Mouse (Mus musculus): ENCODE measurements at regions not wholly inside any gene's neighbourhood (a gene's known extent, or its start where the extent isn't known, plus 50 kb on each side); places are given as distances from the start of the nearest gene placed in this dataset.

DNA sequence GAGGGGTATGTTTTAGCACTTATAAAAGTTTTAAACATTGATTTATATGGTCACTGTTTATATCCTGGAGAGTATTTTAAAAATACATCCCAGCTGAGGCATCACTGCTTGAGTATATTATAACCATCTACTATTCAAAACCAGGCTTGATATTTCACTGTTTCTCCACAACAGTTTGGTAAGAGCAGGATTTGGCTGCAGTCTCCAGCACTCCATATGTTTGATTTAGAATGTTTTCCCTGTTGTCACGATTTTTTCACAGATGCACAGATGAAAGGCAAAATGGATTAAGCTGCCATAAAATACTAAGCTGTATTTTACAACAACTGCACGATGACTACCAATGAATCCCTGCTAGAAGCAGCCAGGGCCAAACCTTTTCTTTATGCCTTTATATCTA, 166.6 kb downstream of the Cox7b2 start:
- peak; percentile 43 to 56 for DNase-seq (ENCODE audit: low spot score in 2 of 2)

DNA sequence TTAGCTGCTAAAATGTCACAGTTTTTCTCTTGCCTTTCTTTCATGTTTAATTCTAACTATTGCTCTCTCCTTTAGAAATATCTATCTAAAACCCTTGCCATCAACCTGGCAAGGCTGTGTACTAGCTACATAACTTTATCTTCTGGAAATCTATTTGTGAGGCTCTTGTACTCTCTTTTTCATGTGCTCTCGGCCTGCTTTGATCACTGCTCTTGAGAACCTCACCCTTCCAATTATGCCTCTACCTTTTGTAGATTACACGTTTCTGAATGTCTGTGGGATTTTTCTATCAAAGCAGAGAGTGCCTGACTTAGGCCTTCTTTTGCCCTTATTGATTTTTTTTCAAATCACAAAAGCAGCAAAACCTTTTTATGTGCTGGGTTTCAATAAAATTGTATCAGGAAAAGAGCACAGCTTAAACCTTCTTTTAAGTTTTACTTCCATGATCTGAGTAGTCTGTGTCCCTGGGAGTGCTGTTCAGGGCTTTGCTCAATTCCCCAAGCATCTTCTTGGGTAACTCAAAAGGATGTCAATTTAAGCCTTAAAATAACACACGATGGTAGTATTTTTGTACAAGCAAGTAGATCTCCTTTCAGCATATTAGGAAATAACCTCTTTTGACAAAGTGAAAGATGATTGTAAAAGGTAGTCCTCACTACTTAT, 181.7 kb downstream of the Cox7b2 start:
- no peak for DNase-seq (ENCODE audit: low spot score in 2 of 2)

DNA sequence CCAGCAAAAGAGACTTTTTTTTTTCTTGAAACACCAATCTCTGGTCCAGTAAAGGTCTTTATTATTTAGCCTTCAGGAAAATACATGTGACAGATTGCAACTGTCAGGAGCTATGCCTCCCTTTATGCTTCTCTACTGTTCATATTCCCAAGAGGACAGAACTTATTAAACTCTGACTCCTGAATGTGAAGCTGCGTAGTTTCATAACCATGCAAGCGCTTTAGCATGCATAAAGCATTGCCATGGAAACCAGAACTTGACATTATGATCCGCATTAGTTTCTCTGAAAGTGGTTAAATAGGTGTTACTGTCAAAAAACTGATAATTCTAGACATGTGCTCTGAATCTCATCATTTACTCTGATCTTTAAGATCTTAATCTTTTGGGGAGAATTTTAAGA, 206.5 kb downstream of the Cox7b2 start:
- DNase-seq (ENCODE audit: low spot score in 2 of 2): no peak

DNA sequence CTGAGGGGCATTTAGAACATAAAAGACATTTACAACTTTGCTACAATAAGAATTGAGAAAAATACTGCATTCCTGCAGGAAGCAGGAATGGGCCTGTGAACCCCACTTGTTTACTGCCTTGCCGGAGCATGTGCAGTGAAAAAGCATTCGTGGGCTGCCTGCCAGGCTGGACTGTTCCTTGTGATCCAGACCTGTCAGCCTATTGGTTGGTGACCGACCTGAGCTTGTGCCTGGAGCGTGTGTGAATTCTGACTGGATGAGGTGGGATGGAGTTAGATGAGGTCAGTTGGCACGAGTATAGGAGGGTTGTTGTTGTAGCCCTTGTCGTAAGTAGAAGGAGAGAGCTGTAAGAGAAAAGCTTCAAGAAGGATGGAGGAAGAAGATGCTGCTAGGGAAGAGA, 213.8 kb upstream of the Gabra2 start:
- DNase-seq (ENCODE audit: low spot score in 2 of 2): no peak

DNA sequence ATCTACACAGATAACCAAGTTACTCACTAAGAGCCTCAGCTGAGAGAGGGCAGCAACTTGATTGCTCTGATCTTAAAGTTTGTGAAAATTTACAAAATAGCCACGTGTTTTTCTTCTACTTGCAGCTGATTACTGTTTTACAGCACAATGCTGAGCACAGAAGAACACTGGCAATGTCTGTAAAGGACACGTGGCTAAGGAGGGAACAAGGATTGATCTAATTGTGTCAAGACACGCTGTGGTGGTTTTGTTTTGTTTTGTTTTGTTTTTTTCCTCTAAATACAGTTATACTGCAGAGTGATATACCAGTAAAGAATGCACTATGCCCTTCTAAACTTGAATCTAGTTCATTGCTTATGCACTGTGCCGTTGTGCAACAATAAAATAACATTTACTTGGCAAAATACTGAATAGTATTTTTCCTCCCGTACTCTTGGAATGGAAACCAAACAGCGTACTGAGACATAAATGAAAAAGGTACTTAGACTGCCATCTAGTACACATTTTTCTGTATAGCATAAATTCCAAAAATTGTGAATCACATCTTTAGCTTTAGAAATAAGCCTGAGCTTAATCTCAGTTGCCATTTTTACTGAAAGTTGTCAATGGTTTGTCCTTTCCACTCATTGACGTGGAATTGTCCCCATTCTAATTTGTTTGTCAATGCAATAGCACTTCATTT, 166.7 kb upstream of the Gabra2 start:
- DNase-seq (ENCODE audit: low spot score in 2 of 2): no peak

DNA sequence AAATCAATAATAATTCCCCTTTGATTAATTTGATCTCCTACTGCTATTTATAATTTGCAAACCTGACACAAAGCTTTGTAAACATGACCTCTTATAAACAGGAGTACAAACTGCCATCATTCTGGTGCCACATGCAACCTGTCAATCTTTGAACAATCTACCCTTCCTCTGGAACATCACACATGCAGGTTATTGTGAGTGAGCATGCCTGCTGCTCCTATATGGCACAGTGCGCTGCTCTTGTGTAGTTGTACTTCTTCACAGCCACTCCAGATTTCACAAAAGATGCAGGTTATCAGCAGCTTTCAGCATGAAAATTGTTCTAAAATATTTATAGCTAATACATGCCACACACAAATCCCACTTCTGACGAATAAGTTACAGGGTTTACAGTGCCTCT, 153.6 kb upstream of the Gabra2 start:
- no peak for DNase-seq (ENCODE audit: low spot score in 2 of 2)

DNA sequence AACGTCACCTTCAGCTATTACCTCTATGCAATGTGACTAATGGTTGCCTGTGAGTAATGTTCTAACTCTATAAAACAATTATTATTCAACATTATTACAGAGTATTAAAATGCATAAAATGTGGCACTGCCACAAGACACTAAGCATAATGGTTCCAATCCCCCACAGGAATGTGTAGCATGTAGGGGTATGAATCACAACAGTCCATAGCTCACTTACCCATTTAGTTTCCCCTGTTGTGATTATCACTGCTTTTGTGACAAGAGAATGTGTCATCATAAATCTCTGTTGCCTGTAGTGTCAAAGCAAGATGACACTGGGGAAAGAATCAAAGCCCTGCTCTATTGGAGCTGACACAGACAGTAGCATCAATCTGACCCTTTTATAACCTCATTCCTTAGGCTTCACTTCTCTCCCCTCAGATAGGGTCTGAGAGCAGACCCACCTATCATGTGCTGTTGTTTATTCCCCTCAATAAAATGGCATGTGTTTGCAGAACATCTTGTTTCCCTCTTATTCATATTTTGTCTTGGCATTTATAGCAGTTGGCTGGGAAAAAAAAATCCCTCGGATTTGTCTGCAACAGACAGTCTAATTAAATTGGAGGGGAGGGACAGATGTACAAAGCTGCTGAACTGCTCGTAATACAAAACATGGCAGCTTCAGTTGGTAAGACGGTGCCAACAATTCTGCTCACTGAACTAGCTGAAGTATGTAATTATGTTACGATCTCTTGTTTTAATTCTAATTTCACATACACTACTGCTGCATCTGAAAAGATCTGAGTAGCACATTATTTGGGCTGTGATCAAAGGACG, 152.9 kb upstream of the Gabra2 start:
- DNase-seq (ENCODE audit: low spot score in 2 of 2): peak; percentile 18 to 21

DNA sequence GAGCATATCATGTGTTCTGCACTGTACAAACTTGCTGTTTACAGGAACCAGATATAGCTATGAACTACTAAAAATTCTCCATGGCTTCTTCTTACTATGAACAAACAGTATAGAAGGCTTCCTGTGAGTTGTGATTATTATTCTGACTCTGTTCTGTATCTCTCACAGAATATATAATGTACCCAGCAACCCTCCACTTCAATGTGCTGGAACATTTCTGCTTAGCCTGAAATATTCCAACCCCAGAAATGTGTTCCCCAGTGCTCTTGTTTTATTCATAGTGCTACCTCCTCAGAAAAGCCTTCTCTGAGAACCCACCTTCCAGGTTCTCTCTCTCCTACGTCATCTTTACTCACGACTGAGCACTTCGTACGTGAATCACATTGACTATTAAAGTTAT, 132.0 kb upstream of the Gabra2 start:
- DNase-seq (ENCODE audit: low spot score in 2 of 2): no peak

DNA sequence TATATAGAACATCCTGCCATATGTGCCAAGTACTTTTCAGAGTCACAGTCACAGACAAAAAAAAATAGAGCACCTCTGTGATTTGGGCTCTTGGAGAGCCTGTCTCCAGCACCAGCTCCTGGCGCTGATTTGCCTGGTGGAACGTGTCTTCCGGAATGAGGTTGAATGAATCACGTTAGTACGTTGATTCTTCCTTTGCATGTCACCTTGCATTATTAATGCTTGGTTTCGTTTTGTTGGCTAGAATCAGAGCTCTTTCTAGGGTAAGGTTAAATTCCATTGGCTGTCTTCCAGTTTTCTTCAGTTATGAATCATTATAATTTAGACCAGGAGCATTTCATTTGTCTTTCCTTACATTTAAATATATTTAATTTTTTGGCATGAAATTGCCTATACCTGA, 105.2 kb upstream of the Gabra2 start:
- DNase-seq (ENCODE audit: low spot score in 2 of 2): no peak

DNA sequence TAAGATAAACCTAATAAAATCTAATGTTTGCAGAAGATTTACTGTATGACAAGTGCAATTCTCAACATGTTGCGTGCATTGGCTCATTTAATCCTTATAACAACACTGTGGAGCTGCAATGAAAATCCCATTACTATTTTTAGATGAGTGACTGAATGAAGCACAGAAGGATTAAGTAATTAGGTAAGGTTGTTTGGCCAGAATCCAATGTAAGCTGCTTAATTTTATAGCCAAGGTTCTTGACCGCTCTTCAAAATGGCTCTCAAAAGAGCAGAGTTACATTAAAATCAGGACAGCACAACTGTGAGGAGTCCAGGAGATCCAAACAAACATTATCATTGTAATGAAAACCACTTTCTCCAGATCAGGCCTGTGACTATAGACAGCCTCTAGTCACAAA, 81.7 kb upstream of the Gabra2 start:
- DNase-seq (ENCODE audit: low spot score in 2 of 2): no peak

DNA sequence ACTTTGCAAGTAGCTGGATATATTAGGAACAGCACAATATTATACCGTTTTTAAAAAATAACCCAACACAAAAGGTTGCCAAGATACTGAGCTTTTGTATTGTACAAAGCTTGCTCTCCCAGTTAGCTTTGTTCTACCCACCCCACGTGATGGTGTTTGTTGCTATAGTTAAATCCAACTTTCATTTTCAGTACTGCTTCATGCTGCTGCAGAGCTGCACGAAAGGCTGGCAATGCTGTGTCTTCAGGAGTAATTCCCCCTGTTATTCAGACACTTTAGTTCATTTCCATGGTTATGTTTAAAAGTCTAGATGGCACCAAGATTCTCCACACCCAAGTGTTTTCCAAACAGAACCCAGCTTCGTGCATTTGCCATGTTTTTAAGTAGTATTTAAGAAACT, 74.7 kb upstream of the Gabra2 start:
- peak in 1 of 2 experiments; percentile 29 for DNase-seq (ENCODE audit: low spot score in 2 of 2)

All from layer of hippocampus, adult 8-10 months (tissue).